In genomic region chr9:70141885-70142326, GRCm38 (mm10) we compare ENCODE assay signal across 7 mouse cellular contexts. TPM values are rescaled to one million over a fixed set of nuclear protein-coding genes. Genes with fewer than 3 reads are reported as not detected.
DNase-seq lines count a peak whose midpoint lies in the region; ATAC-seq lines count a peak whose summit lies in the region.

No protein-coding gene starts in this region.

- no peaks in the 10 kb centered on the region for H3K36me3 ChIP-seq in lung, embryonic 15.5 days
- H3K36me3 ChIP-seq in forebrain, embryonic 12.5 days (replicated peaks) = no peaks in the 10 kb centered on the region

- H3K4me2 ChIP-seq in lung, embryonic 15.5 days = peak overlapping the region; percentile 99
- H3K4me2 ChIP-seq in forebrain, embryonic 12.5 days = peak overlapping the region; percentile 94

- H3K9me3 ChIP-seq in lung, embryonic 15.5 days = no peaks in the 10 kb centered on the region
- H3K9me3 ChIP-seq in forebrain, embryonic 12.5 days = no peaks in the 10 kb centered on the region

- no peak overlapping the region for H3K9ac ChIP-seq in lung, embryonic 15.5 days
- H3K9ac ChIP-seq in forebrain, embryonic 12.5 days = 0 out of 2 replicates have a peak overlapping the region, but pooled peaks have one; percentile 65

- H3K4me3 ChIP-seq in lung, embryonic 15.5 days = peak overlapping the region; percentile 64
- H3K4me3 ChIP-seq in forebrain, embryonic 12.5 days (replicated peaks) = peak overlapping the region; percentile 74

- 4% methylated on average over 11 of the region's 11 CpGs for WGBS in lung, embryonic 15.5 days
- 2% methylated on average over 11 of the region's 11 CpGs for WGBS in forebrain, embryonic 12.5 days

- DNase-seq in lung, postnatal 14 days = no peak
- peak; percentile 43 to 75 for DNase-seq in left cerebral cortex, postnatal 25 days (ENCODE audit: low spot score in 2 of 2)
- DNase-seq in right cerebral cortex, adult 18-20 months = peak; percentile 45

- H3K27me3 ChIP-seq in lung, embryonic 15.5 days = peaks cover 16% of the 10 kb centered on the region
- peaks cover 58% of the 10 kb centered on the region for H3K27me3 ChIP-seq in forebrain, embryonic 12.5 days

- no peak for ATAC-seq in lung, embryonic 15.5 days (ENCODE audit: borderline replicate concordance, extremely low read depth, low FRiP score, low TSS enrichment)
- peak; percentile 34 for ATAC-seq in forebrain, embryonic 12.5 days (ENCODE audit: low FRiP score)
- no peak for ATAC-seq in CD4-positive, CD25-positive, alpha-beta regulatory T cell, adult 4 months
- ATAC-seq in inflammation-experienced regulatory T-cells, adult 6 months = no peak

- intact Hi-C loops in left cerebral cortex, postnatal 25 days (cut with DNase I) = loop anchor here (2.0 kb wide), 1 partner anchor 65 kb away; the partner anchor contains the start of gene Myo1e

- H3K27ac ChIP-seq in lung, embryonic 15.5 days = no peak overlapping the region
- no peak overlapping the region for H3K27ac ChIP-seq in forebrain, embryonic 12.5 days

- H3K4me1 ChIP-seq in lung, embryonic 15.5 days = peaks cover 23% of the 10 kb centered on the region
- peaks cover 26% of the 10 kb centered on the region for H3K4me1 ChIP-seq in forebrain, embryonic 12.5 days

RNA-seq across cellular contexts. Expression of gene Fam81a, which starts 0.5 kb away (rescaled TPM):
- polyA plus RNA-seq in lung, embryonic 15.5 days (2015; fragmentation: Nextera tagmentation; extraction: Ambion mirVana) = 5.7 and 5.9 TPM in 2 replicates
- polyA plus RNA-seq in forebrain, embryonic 12.5 days (2016; fragmentation: Nextera tagmentation; extraction: Ambion mirVana) = 4.9 and 5.7 TPM in 2 replicates
- 100 to 1,000 TPM; 175 to 213 TPM for total RNA-seq in left cerebral cortex, postnatal 25 days (2021)
- 1 to 10 TPM; 1.3 to 1.5 TPM for polyA plus RNA-seq in CD4-positive, CD25-positive, alpha-beta regulatory T cell, adult 4 months (2017; shearing (Covaris generic))
- polyA plus RNA-seq in inflammation-experienced regulatory T-cells, adult 6 months (2017; shearing (Covaris generic)) = 1 to 10 TPM in 1 of 3 experiments, under 1 TPM in 2; 0.20 to 3.1 (median 0.42) TPM
